ENCODE assay signal across 22 mouse cellular contexts in genomic region chr14:47939781-47940590, GRCm38 (mm10).
A peak's percentile ranks its signal among the peaks of the same experiment; 100 is the strongest.
DNase-seq lines count a peak whose midpoint lies in the region; ATAC-seq and TF ChIP-seq lines count a peak whose summit lies in the region.
"Had no signal": no experiment of that assay in that cellular context is flagged by ENCODE, and none has a peak within 500 bp of the region (broad histone marks: within the 10 kb centered on the region; RNA-seq: fewer than 3 reads in every experiment).

No protein-coding gene starts in this region.

- H3K4me2 ChIP-seq in lung, embryonic 16.5 days (ENCODE audit: low read depth, low read length): no peak overlapping the region
- H3K4me2 ChIP-seq in hindbrain, embryonic 14.5 days (replicated peaks): no peak overlapping the region
- no peak overlapping the region for H3K4me2 ChIP-seq in midbrain, postnatal 0 days (ENCODE audit: low read depth, low read length, poor library complexity, severe bottlenecking)
- H3K4me2 ChIP-seq: heart, embryonic 11.5 days had no signal

- H3K4me3 ChIP-seq in lung, embryonic 16.5 days (ENCODE audit: low read length): no peak overlapping the region
- H3K4me3 ChIP-seq in hindbrain, embryonic 14.5 days (replicated peaks; ENCODE audit: low read length): no peak overlapping the region
- H3K4me3 ChIP-seq in midbrain, postnatal 0 days (ENCODE audit: low read depth, low read length): no peak overlapping the region
- H3K4me3 ChIP-seq: gastrocnemius, adult 2 months had no signal

- TF ChIP-seq CTCF in midbrain, postnatal 0 days (IDR thresholded peaks at IDR 0.05): no peak

- WGBS in lung, embryonic 16.5 days: 33% methylated on average over 7 of the region's 7 CpGs
- 33% methylated on average over 7 of the region's 7 CpGs for WGBS in hindbrain, embryonic 14.5 days
- WGBS in midbrain, postnatal 0 days: 35% methylated on average over 7 of the region's 7 CpGs

- H3K27me3 ChIP-seq in lung, embryonic 16.5 days (ENCODE audit: control insufficient read depth, insufficient read depth, low read depth, low read length): no peaks in the 10 kb centered on the region
- no peaks in the 10 kb centered on the region for H3K27me3 ChIP-seq in hindbrain, embryonic 14.5 days (ENCODE audit: control insufficient read depth, insufficient read depth, low read length)
- no peaks in the 10 kb centered on the region for H3K27me3 ChIP-seq in midbrain, postnatal 0 days (ENCODE audit: insufficient read depth, low read length)

- peak overlapping the region; percentile 77 for H3K27ac ChIP-seq in lung, embryonic 16.5 days (ENCODE audit: low read length)
- H3K27ac ChIP-seq in hindbrain, embryonic 14.5 days: no peak overlapping the region
- no peak overlapping the region for H3K27ac ChIP-seq in midbrain, postnatal 0 days (ENCODE audit: low read depth, low read length)
- H3K27ac ChIP-seq: gastrocnemius, adult 2 months had no signal

- DNase-seq in cerebellum, adult 8-10 months: no peak
- DNase-seq in lung, postnatal 25 days (ENCODE audit: low spot score): no peak
- DNase-seq in hindbrain, embryonic 14.5 days (ENCODE audit: low spot score): peak; percentile 37
- peak; percentile 50 for DNase-seq in midbrain, postnatal 0 days (ENCODE audit: low spot score)
- no peak for DNase-seq in frontal cortex, adult 2 months (ENCODE audit: extremely low spot score in 1 of 2, low spot score in 1 of 2)
- no peak for DNase-seq in cerebellum, postnatal 25 days
- DNase-seq: adrenal gland, postnatal 10 days; cerebellum, postnatal 14 days; embryo, embryonic 11 days; forebrain, postnatal 0 days; gastrocnemius, adult 2 months; heart, postnatal 10 days; kidney, adult 2 months; kidney, postnatal 10 days; liver; thymus, postnatal 36 days had no signal

- H3K9me3 ChIP-seq in lung, embryonic 16.5 days (ENCODE audit: control insufficient read depth, low read length): no peaks in the 10 kb centered on the region
- no peaks in the 10 kb centered on the region for H3K9me3 ChIP-seq in hindbrain, embryonic 14.5 days (ENCODE audit: control insufficient read depth, low read length)
- no peaks in the 10 kb centered on the region for H3K9me3 ChIP-seq in midbrain, postnatal 0 days (ENCODE audit: low read length)

- peaks cover 5% of the 10 kb centered on the region; the same call in 1 of the 2 replicates for H3K4me1 ChIP-seq in lung, embryonic 16.5 days (replicated peaks; ENCODE audit: control insufficient read depth, insufficient read depth, low read length)
- H3K4me1 ChIP-seq in hindbrain, embryonic 14.5 days (replicated peaks; ENCODE audit: control insufficient read depth, insufficient read depth, low read length): no peaks in the 10 kb centered on the region
- H3K4me1 ChIP-seq in midbrain, postnatal 0 days (ENCODE audit: insufficient read depth, low read length): no peaks in the 10 kb centered on the region

- no peak overlapping the region for H3K9ac ChIP-seq in lung, embryonic 16.5 days (ENCODE audit: low read length)
- H3K9ac ChIP-seq in hindbrain, embryonic 14.5 days: no peak overlapping the region
- H3K9ac ChIP-seq in midbrain, postnatal 0 days (replicated peaks; ENCODE audit: low read length, poor library complexity, severe bottlenecking): no peak overlapping the region
- H3K9ac ChIP-seq: forebrain, postnatal 0 days had no signal

- peak; percentile 31; the same call in 1 of the 2 replicates for ATAC-seq in cerebellum, adult (ENCODE audit: insufficient number of reproducible peaks, low FRiP score, low TSS enrichment)
- ATAC-seq in lung, embryonic 16.5 days (ENCODE audit: low read depth): peak; percentile 95
- no peak; the same call in 1 of the 2 replicates for ATAC-seq in hindbrain, embryonic 14.5 days (ENCODE audit: low FRiP score)
- no peak for ATAC-seq in midbrain, postnatal 0 days (ENCODE audit: low FRiP score)
- ATAC-seq: activated CD4-positive, CD25-positive, alpha-beta regulatory T cell, adult 4 months; forebrain, postnatal 0 days; inflammation-experienced regulatory T-cells, adult 6 months; Patski had no signal

- no peaks in the 10 kb centered on the region for H3K36me3 ChIP-seq in lung, embryonic 16.5 days (ENCODE audit: control insufficient read depth, insufficient read depth, low read length)
- no peaks in the 10 kb centered on the region for H3K36me3 ChIP-seq in hindbrain, embryonic 14.5 days (replicated peaks; ENCODE audit: control insufficient read depth, insufficient read depth)
- H3K36me3 ChIP-seq in midbrain, postnatal 0 days (ENCODE audit: insufficient read depth, low read length): no peaks in the 10 kb centered on the region

Comparison
In these comparisons a context has a peak if more than half of its experiments do, and no peak if none do; other contexts are left out.
1. ATAC-seq: peak in cerebellum, adult (single experiment) and lung, embryonic 16.5 days (single experiment); none in hindbrain, embryonic 14.5 days (single experiment) and midbrain, postnatal 0 days (single experiment).
2. DNase-seq: peak in hindbrain, embryonic 14.5 days (single experiment) and midbrain, postnatal 0 days (single experiment); none in cerebellum, adult 8-10 months (single experiment), lung, postnatal 25 days (single experiment), frontal cortex, adult 2 months (0 of 2) and cerebellum, postnatal 25 days (0 of 2).